Mouse (Mus musculus): Measurements from ENCODE around the gene Unc79. TPM values are rescaled to one million over a fixed set of nuclear protein-coding genes. Genes with fewer than 3 reads are reported as not detected.

Gene Unc79
- not detected for total RNA-seq (2023)

DNA sequence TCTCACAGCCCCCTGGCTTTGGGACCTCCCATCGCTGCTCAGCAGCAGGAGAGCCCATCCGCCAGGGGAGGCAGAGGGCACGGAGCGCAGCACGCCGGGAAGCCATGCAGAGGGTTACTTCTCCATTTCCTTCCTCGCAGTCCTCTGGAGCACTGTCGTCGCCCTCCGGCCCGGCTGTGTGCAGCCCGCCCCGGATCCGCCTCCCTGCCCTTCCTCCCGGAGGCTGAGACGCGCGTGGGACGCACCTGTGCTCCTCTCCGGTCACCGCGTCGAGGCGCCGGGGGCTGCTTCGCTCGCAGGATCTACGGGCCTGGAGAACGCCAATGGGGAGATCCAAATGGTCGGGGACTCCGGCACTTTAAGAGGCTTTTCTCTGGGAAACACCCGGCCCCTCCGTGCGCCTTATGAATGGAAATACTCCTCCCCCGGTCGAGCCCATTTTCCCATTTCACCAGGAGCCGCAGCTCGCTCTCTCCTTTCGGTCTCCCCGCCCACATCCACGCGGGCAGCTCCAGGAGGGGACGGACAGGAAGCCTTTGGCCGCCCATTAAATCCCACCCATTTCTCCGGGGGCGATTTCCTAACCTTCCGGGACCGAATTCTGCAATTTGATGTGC, at the start of gene Unc79:
TSS of gene Unc79 (plus strand) at position 82 of the 617 bp plus-strand sequence.

DNA sequence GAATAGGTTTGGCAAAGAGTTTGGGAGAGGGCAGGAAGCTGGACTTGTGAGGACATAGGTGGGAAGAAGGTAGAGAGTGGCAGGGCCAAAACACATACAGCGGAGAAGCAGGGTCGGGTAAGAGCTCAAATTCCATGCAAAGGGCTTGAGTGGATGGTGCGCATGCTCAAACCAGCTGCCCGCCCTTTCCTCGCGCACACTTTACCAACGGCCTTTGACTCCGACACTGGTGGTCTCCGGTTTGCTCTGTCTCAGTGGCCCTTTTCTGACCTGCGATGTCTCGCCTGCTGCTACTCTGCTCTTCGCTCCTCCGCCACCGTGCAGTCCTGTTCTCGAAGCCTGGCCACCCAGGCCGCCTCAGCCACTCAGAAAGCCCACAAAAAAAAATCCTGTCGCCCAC, 49.6 kb upstream of the Unc79 start, which contains the start of gene Cox8c:
TSS of gene Cox8c (plus strand) at position 226 of the 400 bp plus-strand sequence.

Other genes starting within 250 kb of the Unc79 start
- gene Itpk1, start 243.9 kb upstream of the Unc79 start, total RNA-seq (2023): 10 to 100 TPM; 29.7 to 31.6 TPM
- gene Moap1, start 205.2 kb upstream of the Unc79 start, total RNA-seq (2023): 10 to 100 TPM; 11.5 to 12.0 TPM
- 10 to 100 TPM; 12.8 to 13.3 TPM for gene Tmem251, start 205.1 kb upstream of the Unc79 start, total RNA-seq (2023)
- gene Gm28051, start 191.1 kb upstream of the Unc79 start, total RNA-seq (2023): not detected
- 10 to 100 TPM; 13.4 to 22.7 TPM for gene Gon7, start 191.1 kb upstream of the Unc79 start, total RNA-seq (2023)
- gene Ubr7, start 190.9 kb upstream of the Unc79 start, total RNA-seq (2023): 10 to 100 TPM; 14.1 to 18.0 TPM
- gene Gm20604, start 190.2 kb upstream of the Unc79 start, total RNA-seq (2023): 1 to 10 TPM; 4.6 to 4.9 TPM
- 10 to 100 TPM; 28.3 to 32.9 TPM for gene Btbd7, start 70.4 kb upstream of the Unc79 start, total RNA-seq (2023)
- not detected for gene Cox8c, start 49.5 kb upstream of the Unc79 start, total RNA-seq (2023)

Measured in neutrophil, adult 83 days (primary cell).